Mouse (Mus musculus) inflammation-experienced regulatory T-cells, adult 6 months (primary cell): Measurements from ENCODE around the gene Soat1. TPM values are rescaled to one million over a fixed set of nuclear protein-coding genes. Genes with fewer than 3 reads are reported as not detected.

Experiments
- ATAC-seq: one replicate; pipeline ENCODE4 v1.8.0; 2017
- polyA plus RNA-seq, 3 experiments: library from polyadenylated mRNA; unstranded; fragments of 100-300 nt; shearing (Covaris generic); gene quantifications; one replicate each; pipeline ENCODE4 v1.2.1; 2017

The Soat1 gene
- 10 to 100 TPM; 48.8 to 63.8 (median 56.9) TPM for polyA plus RNA-seq

DNA sequence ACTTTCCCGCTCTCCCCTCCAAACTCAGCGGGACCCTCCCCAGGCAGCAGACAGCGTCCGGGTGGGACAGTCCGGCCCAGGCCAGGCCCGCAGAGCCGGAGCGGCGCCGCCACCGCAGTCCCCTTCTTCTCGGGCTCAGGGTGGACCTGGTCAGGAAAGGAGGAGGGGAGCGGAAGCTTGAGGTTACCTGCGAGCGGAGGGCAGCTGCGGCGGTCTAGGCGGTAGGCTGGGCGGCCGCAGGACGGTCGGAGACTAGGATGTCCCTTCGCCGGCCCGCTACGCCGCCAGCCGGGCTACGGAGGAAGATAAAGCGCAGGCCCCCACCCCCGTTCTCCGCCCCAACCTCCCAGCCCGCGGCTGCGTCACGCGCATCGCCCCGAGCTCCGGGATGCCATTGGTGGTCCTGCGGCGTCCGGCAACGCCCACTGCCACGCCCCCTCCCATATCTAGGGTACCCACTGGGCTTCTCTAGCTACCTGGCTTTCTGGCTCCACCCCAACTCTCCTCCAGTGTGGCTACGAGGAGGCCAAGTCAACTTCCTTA lies at the start of gene Soat1:
TSS of gene Soat1 (minus strand) at position 371 of the 543 bp plus-strand sequence.
- peak; percentile 97 for ATAC-seq

DNA sequence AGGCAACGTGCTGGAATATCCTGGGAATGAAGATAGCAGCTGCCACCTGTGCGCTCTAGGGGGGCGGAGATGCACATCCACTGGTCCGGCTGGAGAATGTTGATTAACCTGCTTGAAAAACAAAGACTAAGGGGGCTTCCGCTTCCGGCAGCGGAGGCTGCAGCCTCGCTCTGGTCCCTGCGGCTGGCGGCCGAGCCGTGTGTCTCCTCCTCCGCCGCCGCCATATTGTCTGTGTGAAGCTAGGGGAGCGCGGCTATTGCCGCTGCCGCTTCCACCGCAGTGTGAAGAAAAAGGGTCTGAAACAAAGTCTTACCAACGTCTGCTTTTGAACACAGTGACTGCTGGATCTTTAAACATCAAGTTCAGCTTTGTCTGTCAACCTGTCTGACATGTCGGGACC lies 49.7 kb upstream of the Soat1 start, which contains the start of gene Gm10031:
TSS of gene Gm10031 (plus strand) at position 171 of the 400 bp plus-strand sequence.
- ATAC-seq = peak; percentile 52

- peak; percentile 89 for ATAC-seq
Measured at GRCm38 (mm10) chr1:156521796-156522517, 47.8 kb upstream of the Soat1 start.

DNA sequence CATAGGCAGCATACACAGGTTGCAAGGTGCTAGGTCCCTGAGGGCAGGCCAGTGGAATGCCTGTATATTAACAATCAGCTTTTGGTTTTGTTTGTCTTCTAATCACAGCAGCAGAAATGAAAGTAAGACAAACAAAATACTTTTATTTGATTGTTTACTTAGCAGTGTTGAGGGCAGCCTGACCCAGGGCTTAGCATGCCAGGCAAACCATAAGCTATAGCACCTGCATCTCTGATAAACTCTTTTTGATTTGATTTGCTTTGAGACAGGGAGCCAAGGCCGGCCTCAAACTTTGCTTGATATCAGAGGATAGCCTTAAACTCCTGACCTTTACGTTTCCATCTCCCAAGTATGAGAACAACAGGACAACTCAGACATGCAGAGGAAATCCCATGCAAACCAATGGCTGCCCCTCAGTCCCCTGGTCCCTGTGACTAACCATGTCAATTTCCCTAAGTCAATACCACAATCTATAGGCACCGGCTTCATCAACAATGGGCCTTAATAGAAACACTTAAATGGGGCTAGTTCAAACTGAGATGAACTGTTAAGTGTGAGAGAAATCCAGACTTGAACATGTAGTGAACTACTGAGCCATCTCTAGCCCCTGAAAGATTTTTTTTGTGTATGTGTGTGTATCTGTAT lies 46.1 kb upstream of the Soat1 start:
- no peak for ATAC-seq

GRCm38 (mm10) chr1:156507753-156508152 lies 33.6 kb upstream of the Soat1 start:
- no peak for ATAC-seq

- no peak for ATAC-seq
Measured at GRCm38 (mm10) chr1:156505901-156506300, 31.8 kb upstream of the Soat1 start.

DNA sequence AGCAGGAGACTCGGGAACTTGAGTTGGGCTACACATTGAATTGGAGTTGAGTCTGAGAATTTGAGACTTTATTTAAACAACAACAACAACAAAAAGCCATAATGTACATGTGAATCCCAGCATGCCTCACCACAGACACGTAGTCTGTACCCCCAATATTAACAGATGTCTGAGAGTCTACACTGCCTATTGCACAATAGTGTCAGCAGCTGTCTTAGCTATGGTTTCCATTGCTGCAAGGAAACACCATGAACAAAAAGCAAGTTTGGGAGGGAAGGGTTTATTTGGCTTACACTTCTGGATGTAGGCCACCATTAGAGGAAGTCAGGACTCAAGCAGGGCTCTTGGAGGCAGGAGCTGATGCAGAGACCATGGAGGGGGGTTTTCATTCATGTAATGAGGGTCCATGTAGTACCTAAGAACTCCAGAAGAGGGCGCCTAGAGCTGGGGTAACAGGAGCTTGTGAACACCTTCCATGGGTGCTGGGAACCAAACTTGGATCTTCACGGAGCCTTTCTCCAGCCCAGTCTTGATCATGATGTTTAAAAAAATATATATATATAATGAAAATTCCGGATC lies 30.9 kb upstream of the Soat1 start:
- no peak for ATAC-seq

- no peak for ATAC-seq
Measured at GRCm38 (mm10) chr1:156496910-156497309, 22.8 kb upstream of the Soat1 start.

- ATAC-seq = no peak
Measured at GRCm38 (mm10) chr1:156495025-156495424, 20.9 kb upstream of the Soat1 start.

DNA sequence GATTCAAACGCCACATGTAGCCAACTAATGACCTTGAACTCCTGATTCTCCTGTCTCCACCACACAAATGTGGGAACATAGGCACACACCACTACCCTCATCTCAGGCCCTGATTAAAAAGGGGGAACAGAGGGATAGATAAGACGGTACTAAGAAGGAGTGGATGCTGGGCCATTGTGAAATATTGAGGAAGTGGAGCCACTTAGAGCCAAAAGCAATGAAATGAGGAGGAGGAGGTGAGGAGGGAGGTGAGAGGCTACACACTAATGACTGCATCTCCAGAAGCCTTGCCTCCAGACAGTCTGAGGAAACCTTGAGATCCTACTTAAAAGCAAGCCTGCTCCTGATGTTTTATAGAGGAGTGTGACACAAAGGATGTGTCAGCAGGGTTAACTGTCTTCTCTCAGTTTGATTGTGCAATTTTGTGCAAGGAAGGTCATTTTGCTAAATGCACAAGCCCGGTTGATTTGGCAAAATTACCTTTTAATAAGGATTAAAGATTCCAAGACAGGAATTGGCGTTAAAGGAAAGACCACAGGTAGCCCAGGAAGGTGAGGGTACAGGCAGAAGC lies 17.2 kb upstream of the Soat1 start:
- ATAC-seq = no peak

DNA sequence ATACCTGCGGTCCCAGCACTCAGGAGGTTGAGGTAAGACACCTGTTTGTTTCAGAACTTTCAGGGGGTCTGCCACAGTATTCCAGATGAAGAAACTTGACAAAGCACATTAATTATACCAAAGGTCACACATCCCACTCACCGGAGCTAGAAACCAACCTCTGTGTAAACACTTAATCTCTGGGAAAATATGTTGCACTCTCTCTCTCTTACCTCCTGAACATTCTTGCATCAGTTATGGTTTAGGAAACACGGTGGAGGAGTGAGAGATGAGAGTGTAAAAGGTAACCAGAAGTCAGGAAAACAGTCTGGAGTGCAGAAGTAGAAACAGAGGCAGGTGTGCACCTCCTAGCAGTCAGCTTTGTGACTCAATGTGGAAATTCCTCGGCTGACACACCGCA lies 13.9 kb upstream of the Soat1 start:
- ATAC-seq = no peak

- no peak for ATAC-seq
Measured at GRCm38 (mm10) chr1:156487498-156487897, 13.4 kb upstream of the Soat1 start.

DNA sequence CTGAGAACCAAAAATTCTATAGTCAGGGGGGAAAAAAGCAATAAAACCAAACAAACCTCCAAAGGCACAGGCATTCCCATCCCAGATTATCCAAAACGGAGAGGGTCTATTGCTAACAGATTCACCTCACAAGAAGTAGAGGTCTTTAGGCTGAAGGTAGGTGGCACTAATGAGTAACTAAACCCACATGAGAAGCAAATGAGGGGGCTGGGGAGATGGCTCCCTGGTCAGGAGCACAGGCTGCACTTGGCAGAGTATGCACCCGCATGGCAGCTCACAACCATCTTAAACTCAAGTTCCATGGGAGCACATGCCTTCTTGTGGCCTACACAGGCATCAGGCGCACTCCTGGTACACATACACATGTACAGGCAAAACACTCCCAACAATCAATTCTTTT lies 7.7 kb upstream of the Soat1 start:
- ATAC-seq = no peak

GRCm38 (mm10) chr1:156476535-156476934 lies 2.4 kb upstream of the Soat1 start:
- no peak for ATAC-seq

DNA sequence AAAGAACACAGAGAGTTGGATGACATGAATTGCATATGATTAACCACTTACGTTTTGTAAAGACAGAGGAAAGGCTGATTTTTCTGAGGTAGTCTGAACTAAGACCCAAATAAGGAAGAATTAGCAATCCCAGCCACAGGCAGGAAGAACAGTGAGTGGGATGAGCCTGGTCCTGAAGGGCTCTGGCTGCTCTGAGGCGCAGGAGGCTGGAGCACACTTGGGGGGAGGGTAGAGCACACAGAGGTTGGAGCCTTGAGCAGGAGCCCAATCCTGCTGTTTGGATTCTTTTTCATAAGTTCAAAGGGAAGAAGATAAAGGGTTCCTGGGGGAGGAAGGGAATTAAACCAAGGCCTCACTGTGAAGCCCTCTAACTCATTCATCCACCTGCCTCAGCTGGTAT lies 1.9 kb upstream of the Soat1 start:
- no peak for ATAC-seq

GRCm38 (mm10) chr1:156474854-156475253 lies 723 bp upstream of the Soat1 start:
- no peak for ATAC-seq

- ATAC-seq = no peak
Measured at GRCm38 (mm10) chr1:156473003-156473402, 1.1 kb downstream of the Soat1 start.

DNA sequence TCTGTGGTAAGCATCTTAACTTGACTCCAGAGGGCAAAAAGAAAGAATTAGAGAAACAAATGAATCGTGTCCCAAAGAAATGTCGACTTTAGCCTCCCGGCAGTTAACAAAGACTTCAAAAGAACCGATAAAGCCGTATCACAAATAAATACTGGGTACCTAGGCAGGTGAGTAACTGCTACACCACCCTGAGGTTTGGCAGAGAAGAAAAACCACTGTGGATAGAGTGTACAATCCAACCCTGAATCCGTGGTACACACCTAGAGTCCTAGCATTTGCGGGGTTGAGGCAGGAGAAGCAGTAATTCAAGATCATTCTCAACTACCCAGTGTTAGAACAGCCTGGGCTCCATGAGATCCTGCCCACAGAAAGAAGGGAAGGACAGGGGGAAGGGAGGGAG lies 2.2 kb downstream of the Soat1 start:
- ATAC-seq = no peak

DNA sequence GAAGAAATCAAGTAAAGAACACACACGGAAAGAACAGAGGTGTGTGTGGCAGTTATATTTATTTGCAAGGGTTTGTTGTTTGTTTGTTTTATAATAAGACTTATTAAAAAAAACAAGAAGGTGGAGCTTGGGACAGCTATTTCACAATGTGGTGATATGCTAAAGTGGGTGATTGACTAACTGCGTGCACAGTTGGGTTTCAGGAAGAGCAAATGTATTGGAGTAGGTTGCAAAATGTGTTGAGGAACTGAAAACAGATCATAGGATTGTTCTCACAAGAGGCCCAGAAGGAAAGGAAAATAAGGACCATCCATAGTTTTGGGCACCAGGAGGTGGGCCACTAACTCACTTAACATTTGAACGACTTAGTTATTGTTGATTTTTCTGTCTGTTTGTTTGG lies 3.1 kb downstream of the Soat1 start:
- ATAC-seq = no peak

DNA sequence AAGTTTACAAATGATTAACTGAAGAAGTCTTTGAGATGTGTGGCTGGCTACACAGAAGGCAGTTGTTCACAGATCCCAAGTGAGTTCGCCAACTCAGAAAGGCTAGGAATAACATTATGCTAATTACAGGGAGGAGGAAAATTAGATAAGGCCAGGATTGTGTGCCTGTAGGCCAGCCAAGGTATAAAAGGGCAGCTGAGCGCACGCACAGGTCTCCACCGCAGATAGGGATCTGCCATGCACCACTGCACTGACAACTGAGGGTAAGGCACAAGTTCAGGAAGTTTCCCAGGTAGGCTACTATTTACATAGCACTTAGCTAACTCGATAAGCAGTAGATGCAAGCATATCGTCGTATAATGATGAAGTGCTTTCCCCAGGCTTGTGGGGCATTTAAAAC lies 3.6 kb downstream of the Soat1 start:
- ATAC-seq = no peak

- no peak for ATAC-seq
Measured at GRCm38 (mm10) chr1:156468576-156468975, 5.6 kb downstream of the Soat1 start.

DNA sequence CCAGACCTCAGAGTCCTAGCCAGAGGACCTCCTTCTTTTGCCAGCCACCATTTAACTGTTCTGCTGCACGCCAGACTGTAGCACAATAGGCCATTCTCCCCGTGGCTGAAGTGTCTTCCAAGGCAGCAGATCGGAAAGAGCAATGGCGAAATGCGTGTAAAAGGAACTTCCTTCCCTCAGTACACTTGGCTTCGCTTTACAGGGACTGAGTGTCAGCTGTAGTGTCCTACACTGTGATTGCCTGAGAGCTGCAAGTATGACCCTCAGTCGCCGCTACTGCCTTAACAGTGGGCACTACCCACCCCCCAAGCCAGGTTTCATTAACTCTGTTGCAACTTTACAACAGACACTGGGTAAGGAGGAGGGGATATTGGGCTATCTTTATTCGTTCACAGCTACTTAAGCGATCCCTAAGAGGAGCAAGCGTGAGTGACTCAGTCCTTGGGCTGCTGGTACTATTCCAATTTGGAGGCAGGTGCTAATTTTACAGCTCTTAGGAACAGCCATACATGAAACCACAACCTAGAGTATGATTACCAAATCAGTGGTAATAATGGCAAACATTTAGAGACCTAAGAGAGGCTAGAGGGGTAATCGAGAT lies 6.4 kb downstream of the Soat1 start:
- ATAC-seq = no peak

- ATAC-seq = no peak
Measured at GRCm38 (mm10) chr1:156464963-156465362, 9.2 kb downstream of the Soat1 start.
